Mouse (Mus musculus) cerebral cortex, adult 2 months (tissue): ENCODE results near the gene Atl3.

ENCODE experiments used
- WGBS: fragments of 180-500 bp; shearing (Covaris S2); methylation state at CpG from one replicate; pipeline ENCODE4 v1.1.7; 2018; 5-methylcytosine and 5-hydroxymethylcytosine counted together

Gene Atl3

GRCm38 (mm10) chr19:7502432-7502831, 8.6 kb downstream of the Atl3 start:
- 94% methylated on average over 2 of the region's 2 CpGs for WGBS

- 90% methylated on average over 1 of the region's 1 CpGs for WGBS
These were observed 12.5 kb downstream of the Atl3 start for GRCm38 (mm10) chr19:7506321-7506720.

- 72% methylated on average over 4 of the region's 4 CpGs for WGBS
These were observed 14.2 kb downstream of the Atl3 start for GRCm38 (mm10) chr19:7508026-7508425.

GRCm38 (mm10) chr19:7516437-7516836, 22.6 kb downstream of the Atl3 start:
- WGBS, result 86% methylated on average over 1 of the region's 1 CpGs

GRCm38 (mm10) chr19:7521619-7522018, 27.8 kb downstream of the Atl3 start:
- WGBS, result 81% methylated on average over 3 of the region's 3 CpGs

GRCm38 (mm10) chr19:7522856-7523255, 29.0 kb downstream of the Atl3 start:
- 97% methylated on average over 2 of the region's 2 CpGs for WGBS

GRCm38 (mm10) chr19:7523292-7523691, 29.5 kb downstream of the Atl3 start:
- 100% methylated on average over 1 of the region's 1 CpGs for WGBS

GRCm38 (mm10) chr19:7524879-7525278, 31.0 kb downstream of the Atl3 start:
- 77% methylated on average over 3 of the region's 3 CpGs for WGBS

- WGBS, result 43% methylated on average over 7 of the region's 7 CpGs
These were observed 35.0 kb downstream of the Atl3 start for GRCm38 (mm10) chr19:7528639-7529428.

- 51% methylated on average over 5 of the region's 5 CpGs for WGBS
These were observed 38.1 kb downstream of the Atl3 start for GRCm38 (mm10) chr19:7531906-7532305.

- WGBS, result 51% methylated on average over 5 of the region's 5 CpGs
These were observed 40.1 kb downstream of the Atl3 start for GRCm38 (mm10) chr19:7533891-7534290.

GRCm38 (mm10) chr19:7548924-7549323, 55.1 kb downstream of the Atl3 start:
- WGBS, result 95% methylated on average over 3 of the region's 3 CpGs

GRCm38 (mm10) chr19:7551550-7552300, 57.9 kb downstream of the Atl3 start:
- 81% methylated on average over 4 of the region's 4 CpGs for WGBS

GRCm38 (mm10) chr19:7552301-7552673, 58.4 kb downstream of the Atl3 start:
- WGBS, result 94% methylated on average over 2 of the region's 2 CpGs

GRCm38 (mm10) chr19:7554881-7555280, 61.0 kb downstream of the Atl3 start:
- 82% methylated on average over 4 of the region's 4 CpGs for WGBS

GRCm38 (mm10) chr19:7556641-7557040, 62.8 kb downstream of the Atl3 start:
- 94% methylated on average over 1 of the region's 1 CpGs for WGBS

GRCm38 (mm10) chr19:7557328-7557822, 63.5 kb downstream of the Atl3 start, which contains the start of gene Pla2g16:
Gene Pla2g16, plus strand, starts transcription at chr19:7557459.
- 5% methylated on average over 27 of the region's 27 CpGs for WGBS

- 6% methylated on average over 4 of the region's 4 CpGs for WGBS
These were observed 64.0 kb downstream of the Atl3 start for GRCm38 (mm10) chr19:7557844-7558243.

GRCm38 (mm10) chr19:7558675-7559074, 64.8 kb downstream of the Atl3 start:
- 72% methylated on average over 4 of the region's 4 CpGs for WGBS

- 84% methylated on average over 4 of the region's 4 CpGs for WGBS
These were observed 66.1 kb downstream of the Atl3 start for GRCm38 (mm10) chr19:7559986-7560385.

GRCm38 (mm10) chr19:7561456-7561855, 67.6 kb downstream of the Atl3 start:
- 81% methylated on average over 3 of the region's 3 CpGs for WGBS

- 42% methylated on average over 10 of the region's 10 CpGs for WGBS
These were observed 68.8 kb downstream of the Atl3 start for GRCm38 (mm10) chr19:7562601-7563129.

- 87% methylated on average over 2 of the region's 2 CpGs for WGBS
These were observed 69.8 kb downstream of the Atl3 start for GRCm38 (mm10) chr19:7563676-7564075.
